Mouse (Mus musculus) spleen, adult 2 months (tissue): ENCODE data around the gene Tenm2.

Experiments
- CTCF ChIP-seq: fragments of 200-500 bp; IDR thresholded peaks from 2 replicates; pipeline ENCODE4 v1.5.1; 2011; ENCODE audit warnings: mild to moderate bottlenecking, inconsistent platforms; ENCODE audit not compliant: insufficient read depth, insufficient read length, insufficient replicate concordance; ENCODE audit errors: extremely low read depth
- POLR2A ChIP-seq: fragments of 200-500 bp; IDR thresholded peaks from 2 replicates; pipeline ENCODE4 v1.6.1; 2011; ENCODE audit warnings: low read depth, low read length, inconsistent platforms

DNA sequence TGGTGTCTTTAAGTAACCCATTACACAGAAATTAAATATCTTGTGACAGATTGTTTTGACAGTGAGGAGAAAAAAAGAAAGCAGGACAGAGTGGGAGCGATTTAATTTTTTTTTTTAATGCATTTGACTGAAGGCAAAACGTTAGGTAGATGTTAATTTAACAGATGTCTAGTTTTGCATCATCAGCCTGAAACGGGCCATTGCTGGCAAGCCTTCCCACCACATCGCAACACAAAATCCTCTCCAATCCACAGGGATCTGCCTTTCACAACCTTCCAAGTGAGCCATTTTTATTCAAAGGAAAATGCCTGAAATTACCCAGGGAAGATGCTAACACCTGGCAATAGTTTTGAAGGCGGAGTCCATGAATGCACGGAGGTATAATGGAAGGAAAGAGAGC is 535.6 kb downstream of the Tenm2 start:
- TF ChIP-seq CTCF (no peak), POLR2A (no peak)
